Mouse (Mus musculus): Measurements from ENCODE around the gene Rps28. TPM values are rescaled to one million over a fixed set of nuclear protein-coding genes. Genes with fewer than 3 reads are reported as not detected.

The Rps28 gene
- polyA plus RNA-seq (2017; shearing (Covaris generic)), result 865 TPM

DNA sequence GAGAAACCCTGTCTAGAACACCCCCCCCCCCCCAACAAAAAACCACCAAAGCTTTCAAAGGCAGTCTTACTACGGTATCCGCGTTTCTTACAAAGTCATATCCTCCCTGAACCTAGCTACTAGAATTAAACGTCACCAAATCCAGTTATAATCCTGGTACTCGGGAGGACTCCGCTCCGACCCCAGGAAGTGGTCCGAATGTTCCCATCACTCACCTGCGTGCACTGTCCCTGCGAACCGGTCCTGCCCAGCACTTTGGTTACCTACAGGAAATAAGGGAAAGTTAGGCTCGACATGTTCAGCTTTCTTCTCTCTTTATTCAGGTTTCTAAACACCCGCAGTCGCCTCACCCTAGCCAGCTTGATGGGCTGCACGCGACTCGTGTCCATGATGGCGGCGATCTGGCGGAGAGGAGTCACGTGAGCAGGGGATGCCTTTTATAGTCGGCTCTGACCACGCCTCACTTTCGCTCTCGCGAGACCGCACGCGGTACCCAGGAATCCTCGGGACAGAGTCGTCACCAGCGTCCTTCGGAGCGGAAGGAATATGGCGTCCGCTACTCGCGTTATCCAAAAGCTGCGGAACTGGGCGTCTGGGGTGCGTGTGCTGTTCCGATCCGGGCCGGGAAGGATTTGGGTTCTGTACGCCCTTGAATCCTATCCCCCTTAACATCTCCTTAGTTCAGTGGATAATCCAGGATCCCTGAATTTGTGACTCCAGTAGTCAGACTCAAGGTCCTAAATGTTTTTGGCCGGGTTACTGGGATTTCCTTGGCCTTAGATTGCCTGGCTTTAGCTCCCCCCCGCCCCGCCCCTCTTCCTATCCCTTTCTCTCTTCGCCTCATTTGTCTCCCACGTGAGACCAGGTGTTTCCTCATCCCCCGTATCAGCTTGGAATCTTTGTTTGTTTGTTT, at the start of gene Rps28, which contains the start of gene Ndufa7:
Rps28 (minus strand) TSS at position 479 of the 913 bp plus-strand sequence.
Ndufa7 (plus strand) TSS at position 489 of the 913 bp plus-strand sequence.

GRCm38 (mm10) chr17:33873537-33873936, 49.2 kb upstream of the Rps28 start, which contains the start of gene Gm7029:
TSS of gene Gm7029 (plus strand) at chr17:33873837.

DNA sequence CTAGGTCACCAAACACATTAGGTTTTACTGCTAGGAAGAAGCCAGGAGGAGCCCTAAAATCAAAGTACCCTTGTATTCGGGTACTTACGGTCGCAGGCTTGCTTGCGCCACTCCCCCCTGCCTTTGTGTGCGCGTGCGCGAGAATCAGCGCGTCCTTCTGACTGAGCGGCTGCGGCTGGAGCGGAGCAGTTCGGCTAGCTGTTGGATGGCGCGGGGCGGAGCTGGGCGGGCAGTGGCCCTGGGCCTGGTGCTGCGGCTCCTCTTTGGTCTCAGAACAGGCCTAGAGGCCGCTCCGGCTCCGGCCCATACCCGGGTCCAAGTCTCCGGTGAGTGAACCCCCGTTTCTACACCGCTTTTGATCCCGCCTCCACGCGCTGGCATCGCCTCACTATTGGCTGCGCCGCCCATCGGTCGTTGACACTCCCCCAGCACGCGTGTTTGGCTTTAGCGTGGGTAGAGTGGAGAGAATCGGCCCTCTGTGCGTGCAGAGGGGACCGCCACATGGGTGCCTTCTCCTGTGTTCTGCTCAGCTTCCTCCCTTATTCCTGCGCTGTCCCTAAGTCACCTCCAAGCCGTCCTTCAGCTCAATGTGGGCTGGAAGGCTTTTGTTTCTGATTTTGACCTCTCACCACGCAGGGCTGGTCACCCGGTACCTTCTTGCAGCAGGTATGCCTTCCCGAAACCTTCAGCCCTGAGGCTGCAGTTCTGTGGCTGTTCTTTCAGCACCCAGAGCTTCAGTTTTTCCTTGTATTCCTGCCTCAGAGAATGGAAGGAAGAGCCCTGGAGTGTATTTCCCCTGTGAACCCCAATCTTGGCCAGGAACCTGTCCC, 18.8 kb upstream of the Rps28 start, which contains the start of gene Cd320:
Cd320 (plus strand) TSS at position 126 of the 830 bp plus-strand sequence.

GRCm38 (mm10) chr17:33810334-33811141, 13.8 kb downstream of the Rps28 start, which contains the start of gene Kank3:
TSS of gene Kank3 (plus strand) at chr17:33810519.

GRCm38 (mm10) chr17:33781124-33781977, 43.0 kb downstream of the Rps28 start, which contains the start of gene Angptl4:
TSS of gene Angptl4 (minus strand) at chr17:33781830.

Other genes starting within 250 kb of the Rps28 start
- 70.8 TPM for gene Zfp414, start 195.5 kb downstream of the Rps28 start, polyA plus RNA-seq (2017; shearing (Covaris generic))
- 1.4 TPM for gene Pram1, start 186.5 kb downstream of the Rps28 start, polyA plus RNA-seq (2017; shearing (Covaris generic))
- 424 TPM for gene Hnrnpm, start 137.7 kb downstream of the Rps28 start, polyA plus RNA-seq (2017; shearing (Covaris generic))
- 68.9 TPM for gene March2, start 105.9 kb downstream of the Rps28 start, polyA plus RNA-seq (2017; shearing (Covaris generic))
- 317 TPM for gene Rab11b, start 64.0 kb downstream of the Rps28 start, polyA plus RNA-seq (2017; shearing (Covaris generic))
- 6.5 TPM for gene Angptl4, start 42.7 kb downstream of the Rps28 start, polyA plus RNA-seq (2017; shearing (Covaris generic))
- gene Kank3, start 14.0 kb downstream of the Rps28 start, polyA plus RNA-seq (2017; shearing (Covaris generic)), result 4.7 TPM
- 364 TPM for gene Ndufa7, start within 50 bp of the Rps28 start, polyA plus RNA-seq (2017; shearing (Covaris generic))
- 35.5 TPM for gene Cd320, start 18.5 kb upstream of the Rps28 start, polyA plus RNA-seq (2017; shearing (Covaris generic))
- gene Gm7029, start 49.3 kb upstream of the Rps28 start, polyA plus RNA-seq (2017; shearing (Covaris generic)), result not detected
- 3.7 TPM for gene Kifc1, start 66.1 kb upstream of the Rps28 start, polyA plus RNA-seq (2017; shearing (Covaris generic))
- 3.8 TPM for gene Platr17, start 80.6 kb upstream of the Rps28 start, polyA plus RNA-seq (2017; shearing (Covaris generic))
- gene Daxx, start 84.9 kb upstream of the Rps28 start, polyA plus RNA-seq (2017; shearing (Covaris generic)), result 134 TPM
- 751 TPM for gene Tapbp, start 91.3 kb upstream of the Rps28 start, polyA plus RNA-seq (2017; shearing (Covaris generic))
- 22.8 TPM for gene Zbtb22, start 91.3 kb upstream of the Rps28 start, polyA plus RNA-seq (2017; shearing (Covaris generic))
- 165 TPM for gene Rgl2, start 105.0 kb upstream of the Rps28 start, polyA plus RNA-seq (2017; shearing (Covaris generic))
- 132 TPM for gene Pfdn6, start 115.8 kb upstream of the Rps28 start, polyA plus RNA-seq (2017; shearing (Covaris generic))
- gene Wdr46, start 116.1 kb upstream of the Rps28 start, polyA plus RNA-seq (2017; shearing (Covaris generic)), result 64.9 TPM
- gene B3galt4, start 126.9 kb upstream of the Rps28 start, polyA plus RNA-seq (2017; shearing (Covaris generic)), result 34.8 TPM
- gene Vps52, start 131.2 kb upstream of the Rps28 start, polyA plus RNA-seq (2017; shearing (Covaris generic)), result 96.8 TPM
- 2,339 TPM for gene Rps18, start 131.4 kb upstream of the Rps28 start, polyA plus RNA-seq (2017; shearing (Covaris generic))
- gene H2-K1, start 175.8 kb upstream of the Rps28 start, polyA plus RNA-seq (2017; shearing (Covaris generic)), result 13,592 TPM
- 24.7 TPM for gene Ring1, start 200.1 kb upstream of the Rps28 start, polyA plus RNA-seq (2017; shearing (Covaris generic))
- gene H2-Ke6, start 203.5 kb upstream of the Rps28 start, polyA plus RNA-seq (2017; shearing (Covaris generic)), result 47.8 TPM
- gene Slc39a7, start 207.1 kb upstream of the Rps28 start, polyA plus RNA-seq (2017; shearing (Covaris generic)), result 165 TPM
- 25.2 TPM for gene Rxrb, start 207.2 kb upstream of the Rps28 start, polyA plus RNA-seq (2017; shearing (Covaris generic))
- 3.0 TPM for gene Col11a2, start 214.9 kb upstream of the Rps28 start, polyA plus RNA-seq (2017; shearing (Covaris generic))

All from inflammation-experienced regulatory T-cells, adult 16 weeks (primary cell).